Mouse (Mus musculus) hindlimb bud, embryonic 11.5 days (tissue): ENCODE measurements around the gene Depdc5.
"Not testable (repeated sequence)": the region's sequence is repeated elsewhere in the genome, so short reads cannot be mapped to it uniquely, and the experiment has no call there.

Source experiments
- DNase-seq: peaks from one replicate; pipeline ENCODE4 v3.0.0-alpha.2; 2012; ENCODE audit warnings: low read depth, low spot score; ENCODE audit errors: extremely low spot score

The Depdc5 gene

GRCm38 (mm10) chr5:33024474-33024873 is 161.0 kb downstream of the Depdc5 start:
- no peak for DNase-seq

DNA sequence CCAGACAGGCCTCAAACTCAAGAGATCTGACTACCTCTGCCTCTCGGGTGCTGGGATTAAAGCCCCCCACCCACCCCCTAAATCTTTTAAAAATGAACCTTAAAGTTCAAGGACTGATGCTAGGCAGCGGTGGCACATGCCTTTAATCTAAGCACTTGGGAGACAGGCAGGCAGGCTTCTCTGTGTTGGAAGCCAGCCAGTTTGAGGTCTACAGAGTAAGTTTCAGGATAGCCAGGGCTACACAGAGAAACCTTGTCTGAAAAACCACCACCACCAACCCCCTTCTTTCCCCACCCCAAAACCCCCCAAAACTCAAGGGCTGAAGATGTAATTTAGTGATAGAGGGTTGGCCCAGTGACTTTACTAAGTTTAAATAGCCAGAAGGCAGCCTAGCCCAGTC is 165.2 kb downstream of the Depdc5 start:
- no peak for DNase-seq

GRCm38 (mm10) chr5:33030425-33031175 is 167.1 kb downstream of the Depdc5 start:
- no peak for DNase-seq

DNA sequence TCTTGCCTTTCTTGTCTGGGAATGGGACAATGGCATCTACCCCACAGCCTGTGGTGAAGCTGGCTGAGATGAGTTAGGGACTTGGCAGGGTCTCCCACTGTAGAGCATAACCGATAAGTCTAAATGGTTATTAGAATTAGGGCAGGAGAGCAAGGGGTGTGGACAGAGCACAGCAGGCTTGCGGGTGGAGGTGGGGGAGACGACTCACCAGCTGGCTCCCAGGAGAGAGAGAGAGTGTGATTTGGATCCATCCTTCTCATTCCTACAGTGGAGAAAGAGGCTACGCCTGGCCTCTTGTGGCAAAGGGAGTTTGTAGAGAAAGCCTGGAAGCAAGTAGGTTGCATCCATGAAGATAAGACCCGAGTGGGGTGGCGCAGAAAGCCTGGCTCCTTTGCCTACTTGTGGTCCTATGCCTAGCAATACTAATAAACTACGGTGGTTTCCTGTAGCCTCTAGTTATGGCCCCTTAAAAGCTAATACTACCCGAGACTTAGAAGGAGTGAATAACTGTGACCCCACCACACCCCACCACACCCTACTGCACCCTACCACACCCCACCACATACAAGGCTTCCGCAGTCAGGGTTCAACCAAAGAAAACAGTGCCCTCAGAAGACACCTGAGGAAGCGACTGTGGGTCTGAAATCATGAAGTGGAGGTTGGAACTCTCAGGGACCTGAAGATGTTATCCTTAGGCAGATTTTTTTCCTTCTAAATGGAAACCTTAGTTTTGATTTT is 168.7 kb downstream of the Depdc5 start:
- no peak for DNase-seq

- DNase-seq, result peak; percentile 72
These were observed 169.6 kb downstream of the Depdc5 start for GRCm38 (mm10) chr5:33033121-33033520.

DNA sequence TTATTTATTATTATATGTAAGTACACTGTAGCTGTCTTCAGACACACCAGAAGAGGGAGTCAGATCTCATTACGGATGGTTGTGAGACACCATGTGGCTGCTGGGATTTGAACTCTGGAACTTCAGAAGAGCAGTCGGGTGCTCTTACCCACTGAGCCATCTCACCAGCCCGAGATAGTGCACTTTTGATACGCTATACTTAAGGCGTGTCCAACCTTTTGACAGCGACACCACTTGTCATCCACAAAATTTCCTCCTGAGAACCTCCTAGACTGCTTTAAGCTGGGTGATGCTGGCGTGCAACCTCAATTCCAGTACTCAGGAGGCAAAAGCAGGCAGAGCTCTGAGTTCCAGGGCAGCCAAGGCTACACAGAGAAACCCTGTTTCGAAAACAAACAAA is 170.1 kb downstream of the Depdc5 start:
- not testable (repeated sequence) for DNase-seq

DNA sequence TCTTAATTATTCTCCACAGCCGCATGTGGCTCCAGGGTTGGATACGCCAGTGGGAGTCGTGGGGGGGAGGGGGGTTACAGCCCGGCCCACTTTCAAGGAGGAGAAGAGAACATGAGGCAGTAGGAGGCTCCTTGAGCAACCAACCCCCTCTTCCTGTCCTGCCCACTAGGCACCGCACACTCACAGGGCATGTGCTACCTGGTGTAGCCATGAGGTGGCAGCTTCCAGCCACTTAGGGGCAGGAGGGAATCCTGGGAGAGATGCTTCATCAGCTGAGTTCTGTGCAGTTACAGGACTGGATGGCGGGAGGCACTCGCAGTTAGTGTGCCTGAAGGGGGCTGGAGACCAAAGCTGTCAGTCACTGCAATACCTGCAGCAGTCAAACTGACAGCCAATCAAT is 170.6 kb downstream of the Depdc5 start:
- DNase-seq, result no peak

- DNase-seq, result no peak
These were observed 171.4 kb downstream of the Depdc5 start for GRCm38 (mm10) chr5:33034916-33035315.

- DNase-seq, result no peak
These were observed 175.4 kb downstream of the Depdc5 start for GRCm38 (mm10) chr5:33038656-33039509.

DNA sequence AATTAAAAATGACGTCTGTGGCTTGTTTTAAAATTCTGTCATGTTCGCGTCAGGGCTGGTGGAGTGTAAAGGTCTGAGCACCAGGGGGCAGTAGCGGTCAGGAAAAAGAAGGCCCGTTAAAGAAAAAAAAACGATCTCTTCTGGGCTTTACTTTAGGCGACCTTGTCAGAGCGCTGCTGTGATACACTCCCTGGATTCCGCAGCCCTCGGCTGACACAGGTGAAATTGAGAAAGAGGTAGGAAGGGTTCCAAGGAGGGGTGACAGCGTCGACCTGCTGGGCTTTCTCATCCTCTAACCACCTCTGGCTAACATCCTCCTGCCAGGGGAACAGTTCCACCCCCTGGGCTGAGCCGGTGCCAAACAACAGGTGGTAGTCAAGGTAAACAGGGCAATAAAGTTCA is 176.0 kb downstream of the Depdc5 start:
- peak; percentile 50 for DNase-seq

- not testable (repeated sequence) for DNase-seq
These were observed 177.2 kb downstream of the Depdc5 start for GRCm38 (mm10) chr5:33040735-33041134.

DNA sequence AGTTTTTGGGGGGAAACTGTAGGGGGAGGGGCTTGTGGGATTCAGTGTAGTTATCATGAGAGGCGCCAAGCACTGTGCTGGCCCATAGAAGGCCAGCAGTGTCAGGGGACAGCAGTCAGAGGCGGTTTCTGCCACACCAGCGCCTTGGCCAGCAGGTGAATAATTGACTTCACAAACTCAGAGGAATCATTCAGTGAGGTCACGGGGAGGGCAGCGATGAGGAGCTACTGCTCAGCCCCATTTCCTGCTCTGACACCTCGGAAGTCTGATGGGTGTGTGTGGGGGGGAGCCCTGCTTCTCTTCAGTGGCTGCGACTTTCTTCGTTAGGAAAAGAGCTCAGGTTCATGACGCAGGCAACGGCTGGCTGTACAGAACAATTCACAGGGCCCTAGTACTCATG is 179.9 kb downstream of the Depdc5 start:
- no peak for DNase-seq
